Mouse (Mus musculus) forebrain, embryonic 16.5 days (tissue): ENCODE results near the gene Gnl1. TPM values are rescaled to one million over a fixed set of nuclear protein-coding genes. Genes with fewer than 3 reads are reported as not detected.
"Not testable (repeated sequence)": the region's sequence is repeated elsewhere in the genome, so short reads cannot be mapped to it uniquely, and the experiment has no call there.

ENCODE experiments used
- ATAC-seq: fragments of 200-750 bp; cut with Nextera tagmentation; 2 replicates; pipeline ENCODE4 v1.8.0; 2017; ENCODE audit warnings: mild to moderate bottlenecking, moderate library complexity
- H3K27ac ChIP-seq: fragments of 300-500 bp; sonication (generic); 2 replicates; pipeline ENCODE4 v1.5.1; 2014; ENCODE audit warnings: low read length, control low read depth
- H3K27me3 ChIP-seq: fragments of 300-500 bp; sonication (generic); replicated peaks from 2 replicates; pipeline ENCODE4 v1.6.1; 2014; ENCODE audit warnings: low read length; ENCODE audit not compliant: control insufficient read depth, insufficient read depth
- H3K36me3 ChIP-seq: fragments of 300-500 bp; sonication (generic); 2 replicates; pipeline ENCODE4 v1.6.1; 2014; ENCODE audit not compliant: control insufficient read depth, insufficient read depth
- H3K4me1 ChIP-seq: fragments of 300-500 bp; sonication (generic); replicated peaks from 2 replicates; pipeline ENCODE4 v1.6.1; 2014; ENCODE audit warnings: low read length; ENCODE audit not compliant: control insufficient read depth, insufficient read depth
- H3K4me2 ChIP-seq: fragments of 300-500 bp; sonication (generic); 2 replicates; pipeline ENCODE4 v1.6.1; 2014; ENCODE audit warnings: mild to moderate bottlenecking, low read length, control low read depth
- H3K4me3 ChIP-seq: fragments of 300-500 bp; sonication (generic); replicated peaks from 2 replicates; pipeline ENCODE4 v1.5.1; 2014; ENCODE audit warnings: mild to moderate bottlenecking, low read length, control low read depth
- H3K9ac ChIP-seq: fragments of 300-500 bp; sonication (generic); replicated peaks from 2 replicates; pipeline ENCODE4 v1.6.1; 2014; ENCODE audit warnings: low read depth, low read length, control low read depth
- H3K9me3 ChIP-seq: fragments of 300-500 bp; sonication (generic); 2 replicates; pipeline ENCODE4 v1.6.1; 2016; ENCODE audit warnings: low read length; ENCODE audit not compliant: control insufficient read depth
- WGBS: fragments of 180-500 bp; shearing (Covaris S2); extraction: QIAGEN DNeasy Blood & Tissue Kit; methylation state at CpG from one replicate; pipeline ENCODE4 v1.1.7; 2014; 5-methylcytosine and 5-hydroxymethylcytosine counted together
- polyA plus RNA-seq: library from polyadenylated mRNA; unstranded; fragments of >200 nt; fragmentation: Nextera tagmentation; extraction: Ambion mirVana; gene quantifications from 2 replicates; pipeline ENCODE4 v1.2.1, GENCODE M21; 2015

Gene Gnl1
- polyA plus RNA-seq, 1 experiment from 2014 or later, result 65.6 TPM

- no peaks in the 10 kb centered on the region for H3K36me3 ChIP-seq
- no peaks in the 10 kb centered on the region for H3K9me3 ChIP-seq
- no peak overlapping the region for H3K4me2 ChIP-seq
- no peak overlapping the region for H3K9ac ChIP-seq
- H3K4me1 ChIP-seq, result no peaks in the 10 kb centered on the region
- H3K27me3 ChIP-seq, result no peaks in the 10 kb centered on the region
- WGBS, result 89% methylated on average over 1 of the region's 1 CpGs
- no peak overlapping the region for H3K27ac ChIP-seq
- ATAC-seq, result no peak
- no peak overlapping the region for H3K4me3 ChIP-seq
These were observed 41.7 kb downstream of the Gnl1 start for GRCm38 (mm10) chr17:36021309-36021708.

GRCm38 (mm10) chr17:36022098-36022497 is 42.4 kb downstream of the Gnl1 start:
- H3K4me2 ChIP-seq, result no peak overlapping the region
- no peaks in the 10 kb centered on the region for H3K4me1 ChIP-seq
- 94% methylated on average over 9 of the region's 9 CpGs for WGBS
- no peak overlapping the region for H3K4me3 ChIP-seq
- H3K27ac ChIP-seq, result no peak overlapping the region
- no peak for ATAC-seq
- no peaks in the 10 kb centered on the region for H3K27me3 ChIP-seq
- H3K9me3 ChIP-seq, result no peaks in the 10 kb centered on the region
- H3K9ac ChIP-seq, result no peak overlapping the region
- no peaks in the 10 kb centered on the region for H3K36me3 ChIP-seq

- H3K4me1 ChIP-seq, result no peaks in the 10 kb centered on the region
- no peaks in the 10 kb centered on the region for H3K27me3 ChIP-seq
These were observed 43.3 kb downstream of the Gnl1 start for GRCm38 (mm10) chr17:36022922-36023321.

GRCm38 (mm10) chr17:36023710-36024654 is 44.3 kb downstream of the Gnl1 start:
- ATAC-seq, result no peak
- H3K4me3 ChIP-seq, result no peak overlapping the region
- no peaks in the 10 kb centered on the region for H3K27me3 ChIP-seq

More at GRCm38 (mm10) chr17:36022922-36023321, 43.3 kb downstream of the Gnl1 start:
- 92% methylated on average over 6 of the region's 6 CpGs for WGBS
- no peaks in the 10 kb centered on the region for H3K36me3 ChIP-seq
- H3K9ac ChIP-seq, result no peak overlapping the region
- no peak for ATAC-seq
- H3K4me3 ChIP-seq, result no peak overlapping the region
- no peaks in the 10 kb centered on the region for H3K9me3 ChIP-seq
- no peak overlapping the region for H3K4me2 ChIP-seq
- no peak overlapping the region for H3K27ac ChIP-seq

GRCm38 (mm10) chr17:36025197-36025596 is 45.5 kb downstream of the Gnl1 start:
- no peak overlapping the region for H3K27ac ChIP-seq

More at GRCm38 (mm10) chr17:36023710-36024654, 44.3 kb downstream of the Gnl1 start:
- no peak overlapping the region for H3K4me2 ChIP-seq
- H3K36me3 ChIP-seq, result no peaks in the 10 kb centered on the region
- 63% methylated on average over 9 of the region's 9 CpGs for WGBS
- H3K4me1 ChIP-seq, result no peaks in the 10 kb centered on the region
- H3K27ac ChIP-seq, result no peak overlapping the region
- no peak overlapping the region for H3K9ac ChIP-seq
- H3K9me3 ChIP-seq, result no peaks in the 10 kb centered on the region

GRCm38 (mm10) chr17:36025901-36026300 is 46.2 kb downstream of the Gnl1 start:
- no peaks in the 10 kb centered on the region for H3K9me3 ChIP-seq
- no peak overlapping the region for H3K9ac ChIP-seq
- H3K27ac ChIP-seq, result no peak overlapping the region
- ATAC-seq, result no peak
- H3K36me3 ChIP-seq, result no peaks in the 10 kb centered on the region
- 92% methylated on average over 4 of the region's 4 CpGs for WGBS
- no peak overlapping the region for H3K4me2 ChIP-seq
- no peaks in the 10 kb centered on the region for H3K4me1 ChIP-seq
- H3K27me3 ChIP-seq, result no peaks in the 10 kb centered on the region
- H3K4me3 ChIP-seq, result no peak overlapping the region

More at GRCm38 (mm10) chr17:36025197-36025596, 45.5 kb downstream of the Gnl1 start:
- H3K4me1 ChIP-seq, result no peaks in the 10 kb centered on the region
- H3K9ac ChIP-seq, result no peak overlapping the region
- H3K4me2 ChIP-seq, result no peak overlapping the region
- H3K4me3 ChIP-seq, result no peak overlapping the region
- no peaks in the 10 kb centered on the region for H3K36me3 ChIP-seq
- no peak for ATAC-seq
- H3K27me3 ChIP-seq, result no peaks in the 10 kb centered on the region
- no peaks in the 10 kb centered on the region for H3K9me3 ChIP-seq
- 64% methylated on average over 5 of the region's 5 CpGs for WGBS

GRCm38 (mm10) chr17:36027663-36028062 is 48.0 kb downstream of the Gnl1 start:
- H3K9me3 ChIP-seq, result no peaks in the 10 kb centered on the region
- no peak overlapping the region for H3K4me2 ChIP-seq
- no peaks in the 10 kb centered on the region for H3K36me3 ChIP-seq
- no peak overlapping the region for H3K27ac ChIP-seq
- H3K4me3 ChIP-seq, result no peak overlapping the region
- no peak for ATAC-seq
- 93% methylated on average over 4 of the region's 4 CpGs for WGBS
- no peaks in the 10 kb centered on the region for H3K27me3 ChIP-seq
- H3K4me1 ChIP-seq, result peaks cover 8% of the 10 kb centered on the region; the same call in 1 of the 2 replicates
- H3K9ac ChIP-seq, result no peak overlapping the region

- Histone ChIP-seq H3K4me2 (no peak overlapping the region), H3K36me3 (no peaks in the 10 kb centered on the region), H3K9me3 (no peaks in the 10 kb centered on the region), H3K4me3 (no peak overlapping the region), H3K9ac (no peak overlapping the region), H3K4me1 (peaks cover 9% of the 10 kb centered on the region; the same call in 1 of the 2 replicates), H3K27ac (no peak overlapping the region), H3K27me3 (no peaks in the 10 kb centered on the region)
- ATAC-seq, result no peak
- WGBS, result 91% methylated on average over 7 of the region's 7 CpGs
These were observed 49.4 kb downstream of the Gnl1 start for GRCm38 (mm10) chr17:36028879-36029619.

- H3K9ac ChIP-seq, H3K9me3 ChIP-seq, H3K4me2 ChIP-seq, H3K36me3 ChIP-seq, ATAC-seq, H3K27ac ChIP-seq, H3K4me1 ChIP-seq, H3K4me3 ChIP-seq, H3K27me3 ChIP-seq: not testable (repeated sequence)
- WGBS, result 79% methylated on average over 2 of the region's 4 CpGs
These were observed 50.5 kb downstream of the Gnl1 start for GRCm38 (mm10) chr17:36030046-36030702.
